Mouse (Mus musculus) CH12.LX (cell line): Measurements from ENCODE around the gene Bcorl1.

Experiments
- CTCF ChIP-seq, 2 experiments: IDR thresholded peaks in 1 of 2; conservative IDR thresholded peaks in 1 of 2; 2 replicates each; pipeline ENCODE4 v1.5.1; 2011 to 2012; ENCODE audit warnings: low read depth in 2 of 2, low read length in 2 of 2, improper control_type of control experiment in 1 of 2, inconsistent platforms in 1 of 2, mild to moderate bottlenecking in 1 of 2, moderate library complexity in 1 of 2
- ELF1 ChIP-seq: IDR thresholded peaks from 2 replicates; pipeline ENCODE4 v1.6.1; 2014; ENCODE audit warnings: low read depth, mild to moderate bottlenecking, inconsistent platforms, low read length, improper control_type of control experiment
- EP300 ChIP-seq: IDR thresholded peaks from 2 replicates; pipeline ENCODE4 v1.6.1; 2011; ENCODE audit warnings: low read length, improper control_type of control experiment
- HCFC1 ChIP-seq: IDR thresholded peaks from 2 replicates; pipeline ENCODE4 v1.6.1; 2012; ENCODE audit warnings: low read depth, mild to moderate bottlenecking, inconsistent platforms, low read length, improper control_type of control experiment
- JUND ChIP-seq: conservative IDR thresholded peaks from 2 replicates; pipeline ENCODE4 v1.6.1; 2011; ENCODE audit warnings: low read depth, low read length, improper control_type of control experiment
- KAT2A ChIP-seq: IDR thresholded peaks from 2 replicates; pipeline ENCODE4 v1.6.1; 2012; ENCODE audit warnings: low read length, improper control_type of control experiment, inconsistent platforms; ENCODE audit not compliant: insufficient replicate concordance
- MXI1 ChIP-seq: IDR thresholded peaks from 2 replicates; pipeline ENCODE4 v1.6.1; 2011; ENCODE audit warnings: mild to moderate bottlenecking, low read depth, low read length, improper control_type of control experiment
- MYC ChIP-seq: IDR thresholded peaks from 2 replicates; pipeline ENCODE4 v1.6.1; 2011; ENCODE audit warnings: low read depth, mild to moderate bottlenecking, improper control_type of control experiment, low read length
- POLR2A ChIP-seq: IDR thresholded peaks from 2 replicates; pipeline ENCODE4 v1.6.1; 2011; ENCODE audit warnings: low read depth, mild to moderate bottlenecking, improper control_type of control experiment, low read length
- RCOR1 ChIP-seq: conservative IDR thresholded peaks from 2 replicates; pipeline ENCODE4 v1.6.1; 2012; ENCODE audit warnings: low read depth, mild to moderate bottlenecking, inconsistent platforms, low read length, improper control_type of control experiment
- TCF12 ChIP-seq: IDR thresholded peaks from 2 replicates; pipeline ENCODE4 v1.6.1; 2014; ENCODE audit warnings: low read depth, mild to moderate bottlenecking, inconsistent platforms, low read length, improper control_type of control experiment
- USF2 ChIP-seq: conservative IDR thresholded peaks from 2 replicates; pipeline ENCODE4 v1.6.1; 2011; ENCODE audit warnings: low read depth, low read length, improper control_type of control experiment
- ZC3H11A ChIP-seq: IDR thresholded peaks from 2 replicates; pipeline ENCODE4 v1.6.1; 2012; ENCODE audit warnings: low read depth, mild to moderate bottlenecking, inconsistent platforms, low read length, improper control_type of control experiment
- ZMIZ1 ChIP-seq: IDR thresholded peaks from 2 replicates; pipeline ENCODE4 v1.6.1; 2012; ENCODE audit warnings: low read depth, mild to moderate bottlenecking, inconsistent platforms, low read length, improper control_type of control experiment

DNA sequence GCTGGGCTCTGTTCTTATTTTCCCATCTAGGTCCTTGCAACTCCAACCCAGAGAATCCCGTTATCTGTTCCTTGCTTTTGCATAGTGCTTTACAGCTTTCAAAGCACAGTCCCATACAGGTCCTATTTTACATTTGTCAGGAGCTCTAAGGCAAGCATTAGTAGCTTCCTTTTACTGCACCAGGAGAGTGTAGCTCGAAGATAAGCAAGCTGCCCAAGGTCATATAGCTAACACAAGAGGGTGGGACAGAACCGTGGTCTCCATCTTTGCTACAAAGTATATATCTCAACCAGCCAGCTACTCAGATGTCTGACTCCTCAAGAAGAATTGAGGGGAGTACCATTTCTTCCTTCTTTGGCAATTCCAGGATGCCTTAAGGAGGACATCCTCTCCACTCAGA, 23.7 kb upstream of the Bcorl1 start:
- TF ChIP-seq POLR2A (no peak), CTCF (conservative IDR thresholded peaks at IDR 0.05 in 1 of 2, IDR thresholded peaks at IDR 0.05 in 1 of 2; ENCODE audit: low read depth in 2 of 2, low read length in 2 of 2) (no peak), ZC3H11A (no peak), USF2 (no peak), HCFC1 (no peak), MYC (no peak), JUND (no peak), TCF12 (no peak), ZMIZ1 (no peak), EP300 (no peak), RCOR1 (no peak), MXI1 (no peak), ELF1 (no peak), KAT2A (no peak)
